Mouse (Mus musculus) brain, embryonic 18.5 days (tissue): ENCODE results near the gene Kcna7.
A peak's percentile ranks its signal among the peaks of the same experiment; 100 is the strongest.

ENCODE experiments used
- DNase-seq: peaks from one replicate; pipeline ENCODE4 v3.0.0-alpha.2; 2012; ENCODE audit warnings: low read depth, low spot score

Kcna7 gene

GRCm38 (mm10) chr7:45458748-45459563, 53.5 kb downstream of the Kcna7 start:
- peak; percentile 65 for DNase-seq
